Comparison of ENCODE assay signal across 8 mouse cellular contexts in genomic region chr2:35660953-35661374, GRCm38 (mm10).
DNase-seq lines count a peak whose midpoint lies in the region; ATAC-seq and TF ChIP-seq lines count a peak whose summit lies in the region.

No protein-coding gene starts in this region.

- no peaks in the 10 kb centered on the region for H3K36me3 ChIP-seq in C2C12 (ENCODE audit: control insufficient read depth, insufficient read depth)
- H3K36me3 ChIP-seq in hindbrain, embryonic 15.5 days, result no peaks in the 10 kb centered on the region

- peak; percentile 90 for DNase-seq in adrenal gland, postnatal 10 days
- DNase-seq in forelimb bud, embryonic 11.5 days (ENCODE audit: low read depth, low spot score), result peak; percentile 73
- peak; percentile 73 to 79 for DNase-seq in left cerebral cortex, postnatal 25 days (ENCODE audit: low spot score in 2 of 2)
- DNase-seq in right cerebral cortex, postnatal 14 days, result peak; percentile 91

- H3K27me3 ChIP-seq in C2C12 (ENCODE audit: control insufficient read depth, insufficient read depth, insufficient read length), result no peaks in the 10 kb centered on the region
- H3K27me3 ChIP-seq in hindbrain, embryonic 15.5 days, result no peaks in the 10 kb centered on the region

- H3K4me3 ChIP-seq in C2C12 (ENCODE audit: insufficient read depth, poor library complexity, severe bottlenecking), result peak overlapping the region; percentile 75
- peak overlapping the region; percentile 93 for H3K4me3 ChIP-seq in hindbrain, embryonic 15.5 days

- H3K9me3 ChIP-seq in hindbrain, embryonic 15.5 days, result no peaks in the 10 kb centered on the region

- H3K27ac ChIP-seq in hindbrain, embryonic 15.5 days (replicated peaks), result peak overlapping the region; percentile 63

- TF ChIP-seq CTCF in C2C12 (IDR thresholded peaks at IDR 0.05; ENCODE audit: control insufficient read depth, insufficient read depth, insufficient read length), result no peak

- H3K79me3 ChIP-seq in C2C12 (ENCODE audit: low read depth), result peaks cover 23% of the 10 kb centered on the region

- H3K4me2 ChIP-seq in hindbrain, embryonic 15.5 days, result peak overlapping the region; percentile 73

- intact Hi-C loops in left cerebral cortex, postnatal 25 days (cut with DNase I), result loop anchor here (5.0 kb wide), 1 partner anchor 56 kb away; no protein-coding TSS in a partner anchor

- peaks cover 44% of the 10 kb centered on the region for H3K4me1 ChIP-seq in hindbrain, embryonic 15.5 days (replicated peaks)

- peak; percentile 83 for ATAC-seq in hindbrain, embryonic 15.5 days (ENCODE audit: low FRiP score, low read depth)
- ATAC-seq in megakaryocyte progenitor cell, adult 5-6 weeks (replicated peaks; ENCODE audit: poor library complexity), result peak; percentile 35
- ATAC-seq in erythroblast, adult 5-6 weeks (replicated peaks; ENCODE audit: low FRiP score, poor library complexity, severe bottlenecking), result no peak

- no peak overlapping the region for H3ac ChIP-seq in C2C12 (ENCODE audit: control insufficient read depth, insufficient read length, low read depth)

- 1% methylated on average over 23 of the region's 47 CpGs for WGBS in hindbrain, embryonic 15.5 days

- H3K9ac ChIP-seq in hindbrain, embryonic 15.5 days, result peak overlapping the region; percentile 99

- peaks cover 45% of the 10 kb centered on the region for H3K79me2 ChIP-seq in C2C12 (ENCODE audit: control insufficient read depth, insufficient read depth)

TF ChIP-seq in C2C12, 6 proteins besides CTCF, POLR2A, EP300 and RAD21:
- TF ChIP-seq USF1 (IDR thresholded peaks at IDR 0.05; ENCODE audit: low read depth) (no peak), MYOD1 (IDR thresholded peaks at IDR 0.05; ENCODE audit: control insufficient read depth, insufficient read length, low read depth) (no peak), MYOG (IDR thresholded peaks at IDR 0.05; ENCODE audit: control insufficient read depth, extremely low read depth, insufficient read length) (no peak), CEBPB (IDR thresholded peaks at IDR 0.05; ENCODE audit: low read depth) (no peak), MAX (IDR thresholded peaks at IDR 0.05) (no peak)
